Mouse (Mus musculus) lung, adult 2 months (tissue): ENCODE data around the gene Cnih3.

Source experiments
- CTCF ChIP-seq: fragments of 200-500 bp; IDR thresholded peaks from 2 replicates; pipeline ENCODE4 v1.5.1; 2011; ENCODE audit warnings: mild to moderate bottlenecking, low read length, control low read depth; ENCODE audit not compliant: insufficient read depth
- POLR2A ChIP-seq: fragments of 200-500 bp; IDR thresholded peaks from 2 replicates; pipeline ENCODE4 v1.6.1; 2011; ENCODE audit warnings: low read depth, mild to moderate bottlenecking, control low read depth, low read length, borderline replicate concordance; ENCODE audit errors: extremely low read depth

DNA sequence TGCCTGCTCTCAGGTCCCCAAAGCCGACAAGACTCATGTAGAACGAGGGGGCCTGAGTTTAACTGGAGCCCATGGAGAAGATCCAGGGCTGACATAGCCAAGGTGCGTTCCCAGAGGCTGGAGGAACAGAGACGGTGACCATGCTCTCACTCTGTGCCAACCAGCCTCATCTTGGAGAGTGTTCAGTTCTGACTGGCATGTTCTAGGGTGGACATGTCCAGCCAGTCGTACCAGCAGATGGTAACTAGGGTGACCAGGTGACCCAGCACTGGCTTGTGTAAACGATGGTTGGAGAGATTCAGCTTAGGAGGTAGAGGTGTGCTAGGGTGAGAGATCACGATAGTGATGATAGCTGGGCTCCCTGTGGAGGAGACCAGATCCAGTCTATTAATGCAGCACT is 50.6 kb downstream of the Cnih3 start:
- no peak for TF ChIP-seq POLR2A
- no peak for TF ChIP-seq CTCF
